Mouse (Mus musculus): ENCODE data around the gene Otop1. TPM values are rescaled to one million over a fixed set of nuclear protein-coding genes. Genes with fewer than 3 reads are reported as not detected.
A peak's percentile ranks its signal among the peaks of the same experiment; 100 is the strongest.

The Otop1 gene
- polyA plus RNA-seq, 1 experiment: not detected

GRCm38 (mm10) chr5:38285724-38286123, 10.0 kb downstream of the Otop1 start:
- TF ChIP-seq CTCF (IDR thresholded peaks at IDR 0.05; ENCODE audit: borderline replicate concordance, insufficient read depth, low read length) (no peak), POLR2A (IDR thresholded peaks at IDR 0.05; ENCODE audit: low read depth, low read length) (no peak)
- H3K4me3 ChIP-seq (ENCODE audit: insufficient read depth, low read length): no peak overlapping the region
- H3K4me1 ChIP-seq (ENCODE audit: control insufficient read depth, insufficient read depth, low read length): no peaks in the 10 kb centered on the region
- H3K27ac ChIP-seq (ENCODE audit: insufficient read depth, low read length): no peak overlapping the region

GRCm38 (mm10) chr5:38288476-38288875, 12.7 kb downstream of the Otop1 start:
- Histone ChIP-seq H3K4me1 (ENCODE audit: control insufficient read depth, insufficient read depth, low read length) (no peaks in the 10 kb centered on the region), H3K27ac (ENCODE audit: insufficient read depth, low read length) (no peak overlapping the region), H3K4me3 (ENCODE audit: insufficient read depth, low read length) (no peak overlapping the region)
- TF ChIP-seq POLR2A (IDR thresholded peaks at IDR 0.05; ENCODE audit: low read depth, low read length): no peak
- no peak for TF ChIP-seq CTCF (IDR thresholded peaks at IDR 0.05; ENCODE audit: borderline replicate concordance, insufficient read depth, low read length)

- no peaks in the 10 kb centered on the region for H3K4me1 ChIP-seq (ENCODE audit: control insufficient read depth, insufficient read depth, low read length)
- no peak overlapping the region for H3K27ac ChIP-seq (ENCODE audit: insufficient read depth, low read length)
- no peak for TF ChIP-seq POLR2A (IDR thresholded peaks at IDR 0.05; ENCODE audit: low read depth, low read length)
- TF ChIP-seq CTCF (IDR thresholded peaks at IDR 0.05; ENCODE audit: borderline replicate concordance, insufficient read depth, low read length): no peak
- no peak overlapping the region for H3K4me3 ChIP-seq (ENCODE audit: insufficient read depth, low read length)
These were observed 26.1 kb downstream of the Otop1 start for GRCm38 (mm10) chr5:38301761-38302411.

- H3K27ac ChIP-seq (ENCODE audit: insufficient read depth, low read length): no peak overlapping the region
- H3K4me1 ChIP-seq (ENCODE audit: control insufficient read depth, insufficient read depth, low read length): no peaks in the 10 kb centered on the region
- TF ChIP-seq CTCF (IDR thresholded peaks at IDR 0.05; ENCODE audit: borderline replicate concordance, insufficient read depth, low read length): no peak
- no peak for TF ChIP-seq POLR2A (IDR thresholded peaks at IDR 0.05; ENCODE audit: low read depth, low read length)
- no peak overlapping the region for H3K4me3 ChIP-seq (ENCODE audit: insufficient read depth, low read length)
These were observed 26.9 kb downstream of the Otop1 start for GRCm38 (mm10) chr5:38302651-38303050.

GRCm38 (mm10) chr5:38305241-38305640, 29.5 kb downstream of the Otop1 start:
- no peaks in the 10 kb centered on the region for H3K4me1 ChIP-seq (ENCODE audit: control insufficient read depth, insufficient read depth, low read length)
- no peak overlapping the region for H3K4me3 ChIP-seq (ENCODE audit: insufficient read depth, low read length)
- no peak overlapping the region for H3K27ac ChIP-seq (ENCODE audit: insufficient read depth, low read length)
- TF ChIP-seq POLR2A (IDR thresholded peaks at IDR 0.05; ENCODE audit: low read depth, low read length) (no peak), CTCF (IDR thresholded peaks at IDR 0.05; ENCODE audit: borderline replicate concordance, insufficient read depth, low read length) (no peak)

GRCm38 (mm10) chr5:38307255-38308101, 31.7 kb downstream of the Otop1 start:
- Histone ChIP-seq H3K4me3 (ENCODE audit: insufficient read depth, low read length) (peak overlapping the region; percentile 30; the same call in 1 of the 2 replicates), H3K27ac (ENCODE audit: insufficient read depth, low read length) (no peak overlapping the region), H3K4me1 (ENCODE audit: control insufficient read depth, insufficient read depth, low read length) (no peaks in the 10 kb centered on the region)
- TF ChIP-seq CTCF (IDR thresholded peaks at IDR 0.05; ENCODE audit: borderline replicate concordance, insufficient read depth, low read length) (peak; percentile 96), POLR2A (IDR thresholded peaks at IDR 0.05; ENCODE audit: low read depth, low read length) (no peak)

- Histone ChIP-seq H3K4me3 (ENCODE audit: insufficient read depth, low read length) (no peak overlapping the region), H3K4me1 (ENCODE audit: control insufficient read depth, insufficient read depth, low read length) (no peaks in the 10 kb centered on the region)
These were observed 33.1 kb downstream of the Otop1 start for GRCm38 (mm10) chr5:38308873-38309272.

GRCm38 (mm10) chr5:38309795-38310194, 34.0 kb downstream of the Otop1 start:
- H3K4me3 ChIP-seq (ENCODE audit: insufficient read depth, low read length): no peak overlapping the region
- TF ChIP-seq POLR2A (IDR thresholded peaks at IDR 0.05; ENCODE audit: low read depth, low read length): no peak
- no peak for TF ChIP-seq CTCF (IDR thresholded peaks at IDR 0.05; ENCODE audit: borderline replicate concordance, insufficient read depth, low read length)
- no peak overlapping the region for H3K27ac ChIP-seq (ENCODE audit: insufficient read depth, low read length)
- H3K4me1 ChIP-seq (ENCODE audit: control insufficient read depth, insufficient read depth, low read length): no peaks in the 10 kb centered on the region

More at GRCm38 (mm10) chr5:38308873-38309272, 33.1 kb downstream of the Otop1 start:
- TF ChIP-seq POLR2A (IDR thresholded peaks at IDR 0.05; ENCODE audit: low read depth, low read length) (no peak), CTCF (IDR thresholded peaks at IDR 0.05; ENCODE audit: borderline replicate concordance, insufficient read depth, low read length) (peak; percentile 54; the same call in 1 of the 2 replicates)
- no peak overlapping the region for H3K27ac ChIP-seq (ENCODE audit: insufficient read depth, low read length)

- Histone ChIP-seq H3K4me1 (ENCODE audit: control insufficient read depth, insufficient read depth, low read length) (no peaks in the 10 kb centered on the region), H3K4me3 (ENCODE audit: insufficient read depth, low read length) (peak within 1 kb of the TSS; percentile 21; the same call in 1 of the 2 replicates), H3K27ac (ENCODE audit: insufficient read depth, low read length) (no peak within 1 kb of the TSS)
- no peak for TF ChIP-seq POLR2A (IDR thresholded peaks at IDR 0.05; ENCODE audit: low read depth, low read length)
- no peak for TF ChIP-seq CTCF (IDR thresholded peaks at IDR 0.05; ENCODE audit: borderline replicate concordance, insufficient read depth, low read length)
These were observed 43.4 kb downstream of the Otop1 start, which contains the start of gene Drd5 for GRCm38 (mm10) chr5:38318966-38319786. Gene Drd5 (plus strand): TSS chr5:38319367.
